Mouse (Mus musculus) telencephalon, adult 2 months (tissue): ENCODE measurements at regions not wholly inside any gene's neighbourhood (a gene's known extent, or its start where the extent isn't known, plus 50 kb on each side); places are given as distances from the start of the nearest gene placed in this dataset.
A peak's percentile ranks its signal among the peaks of the same experiment; 100 is the strongest.
"Not testable (repeated sequence)": the region's sequence is repeated elsewhere in the genome, so short reads cannot be mapped to it uniquely, and the experiment has no call there.

Source experiments
- DNase-seq: peaks from one replicate; pipeline ENCODE4 v3.0.0-alpha.2; 2011; ENCODE audit warnings: low read depth, low spot score

DNA sequence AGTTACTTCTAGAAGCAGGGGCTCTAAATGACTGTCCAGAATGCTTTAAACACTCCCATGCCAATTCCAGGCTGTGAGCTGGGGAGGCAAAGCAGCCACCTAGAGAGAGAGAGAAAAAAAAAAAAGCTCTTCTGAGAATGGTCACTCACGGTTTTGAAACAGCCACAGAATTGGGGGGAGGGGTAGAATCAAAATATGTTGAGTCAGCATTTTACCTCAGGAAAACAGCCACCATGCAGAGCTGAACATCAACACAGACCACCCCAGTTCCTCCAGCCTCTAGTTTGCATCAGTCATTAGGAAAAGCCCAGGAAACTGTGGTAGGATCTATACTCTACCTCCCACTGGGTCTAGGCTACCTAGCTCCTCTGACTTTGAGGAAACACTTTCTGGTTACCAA, 124.1 kb upstream of the Gm5150 start:
- DNase-seq: no peak

DNA sequence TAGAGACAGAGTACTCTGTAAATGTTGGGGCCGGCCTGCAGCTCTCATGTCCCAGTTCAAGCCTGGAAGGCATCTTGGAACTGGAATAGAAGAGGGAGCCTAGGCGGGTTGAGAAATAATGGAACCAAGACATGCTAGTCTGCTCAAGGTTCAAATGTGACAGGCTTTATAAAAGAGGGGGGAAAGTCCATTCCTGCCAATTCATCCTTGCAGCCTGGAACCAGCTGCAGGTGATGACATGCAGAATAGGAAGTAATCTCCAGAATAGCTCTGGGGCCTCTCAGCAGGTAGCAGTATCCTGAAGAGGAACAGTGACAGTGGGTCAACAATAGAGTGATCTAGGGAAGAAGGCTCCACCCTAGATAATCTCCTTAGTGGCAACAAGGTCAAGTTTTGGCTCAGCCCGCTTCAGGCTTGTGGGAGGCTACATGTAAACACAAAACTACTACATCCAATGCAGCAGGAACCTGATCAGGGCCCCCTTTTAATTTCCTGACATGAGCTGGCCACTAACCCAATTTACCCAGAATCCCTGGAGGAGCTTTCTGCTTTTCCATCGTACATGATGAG, 119.2 kb upstream of the Gm5150 start:
- DNase-seq: not testable (repeated sequence)

DNA sequence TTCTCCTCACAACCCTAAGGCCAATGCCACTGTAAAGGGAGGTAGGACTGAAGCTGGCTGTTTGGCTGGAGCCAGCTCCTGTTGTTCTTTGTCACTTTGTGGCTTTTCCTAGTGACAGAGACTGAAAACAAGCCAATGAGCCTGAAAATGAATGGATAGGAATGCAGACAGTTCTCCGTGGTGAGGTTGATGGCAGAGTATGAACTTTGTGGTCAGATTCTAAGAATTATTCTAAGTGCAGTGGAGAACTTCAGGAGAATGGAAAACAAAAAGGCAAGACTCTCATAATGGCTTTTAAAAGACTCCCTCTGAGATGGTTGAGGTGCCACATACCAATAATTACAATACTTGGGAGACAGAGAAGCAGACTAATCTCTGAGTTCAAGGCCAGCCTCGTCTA, 109.7 kb upstream of the Gm5150 start:
- no peak for DNase-seq

DNA sequence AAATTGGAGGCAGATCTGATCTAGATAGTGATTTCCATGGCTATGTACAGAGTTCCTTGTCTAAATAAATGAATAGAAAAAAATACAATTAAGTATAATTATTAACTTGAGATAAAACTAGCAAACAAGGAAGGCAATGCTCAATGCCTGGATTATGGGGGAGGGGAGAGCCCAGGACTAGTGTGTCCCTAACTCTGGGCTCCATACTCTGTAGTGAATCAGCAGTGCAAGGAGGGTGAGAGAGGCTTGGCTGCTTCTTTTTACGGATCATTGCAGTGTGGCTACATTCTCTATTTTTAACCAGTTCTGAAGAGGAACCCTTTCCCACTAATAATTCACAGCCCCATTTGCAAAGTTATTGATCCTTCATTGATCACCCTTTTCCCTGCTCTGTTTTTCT, 101.3 kb upstream of the Gm5150 start:
- no peak for DNase-seq

DNA sequence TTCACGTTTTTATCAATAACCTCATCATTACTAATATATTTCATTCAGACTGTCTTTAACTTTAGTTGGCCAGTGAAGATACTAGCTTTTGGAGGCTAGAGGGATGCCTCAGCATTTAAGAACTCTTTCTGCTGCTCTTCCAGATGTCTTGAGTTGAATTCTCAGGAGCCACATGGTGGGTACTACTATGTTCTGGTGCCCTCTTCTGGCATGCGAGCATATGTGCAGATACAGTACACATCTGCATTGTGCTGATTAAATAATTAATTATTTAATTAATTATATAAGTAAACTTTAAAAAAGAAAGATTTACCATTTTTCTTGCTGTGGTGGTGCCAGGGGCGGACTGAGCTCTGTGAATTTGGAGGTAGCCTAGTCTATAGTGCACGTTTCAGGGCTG, 98.8 kb upstream of the Gm5150 start:
- no peak for DNase-seq

DNA sequence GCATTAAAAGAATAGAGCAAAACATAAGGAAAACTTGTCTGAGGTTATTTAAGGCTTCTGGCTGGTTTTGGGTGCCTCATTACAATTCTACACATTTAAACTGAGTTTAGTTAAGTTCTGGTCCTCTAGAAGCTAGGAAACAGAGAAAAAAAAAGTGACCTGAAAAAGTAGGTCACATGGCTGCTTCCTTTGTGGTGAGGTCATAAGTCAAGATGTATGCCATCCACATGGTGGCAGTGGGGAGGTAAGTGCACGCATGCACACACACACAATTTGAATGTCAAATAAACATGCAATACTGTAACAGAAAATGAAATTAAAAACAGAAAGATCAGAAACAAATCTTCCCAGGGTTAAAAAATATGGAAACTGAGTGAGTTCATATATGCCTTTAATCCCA, 96.9 kb upstream of the Gm5150 start:
- no peak for DNase-seq

DNA sequence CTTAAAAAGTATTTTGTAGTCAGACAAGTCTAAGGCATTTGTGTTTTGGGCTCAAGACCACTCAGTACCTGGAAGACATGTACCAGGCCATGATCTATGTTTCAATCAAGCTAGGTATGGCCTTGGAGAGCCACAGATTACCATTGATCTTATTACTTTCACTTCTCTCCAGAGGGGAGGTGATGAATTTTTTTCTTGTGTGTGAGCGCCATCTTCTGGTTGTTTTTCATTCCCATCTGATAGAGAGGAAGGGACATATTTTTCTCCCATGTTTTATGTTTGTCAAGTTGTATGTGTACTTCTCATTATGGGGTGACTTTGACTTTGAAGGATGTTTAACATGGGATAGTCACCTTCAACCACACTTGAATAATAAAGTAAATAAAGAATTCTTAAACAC, 80.3 kb upstream of the Gm5150 start:
- DNase-seq: peak; percentile 5

DNA sequence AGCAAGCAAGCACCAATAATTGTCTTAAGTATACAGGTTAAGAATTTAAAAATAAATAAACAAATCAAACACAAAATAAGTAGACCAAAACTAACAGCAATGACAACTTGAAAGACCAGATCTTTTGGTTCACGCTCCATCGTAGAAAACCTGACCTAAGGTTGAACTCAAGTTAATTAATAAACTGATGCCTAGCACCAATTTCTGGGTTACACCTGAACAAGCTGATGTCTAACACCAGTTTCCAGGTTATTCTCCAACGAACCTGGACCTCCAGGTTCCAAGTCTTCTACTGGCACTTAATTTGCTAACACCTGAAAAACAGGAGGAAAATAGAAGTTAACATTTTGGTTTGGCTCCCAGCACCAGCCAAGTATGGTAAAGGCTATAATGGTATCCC, 79.1 kb upstream of the Gm5150 start:
- DNase-seq: no peak

DNA sequence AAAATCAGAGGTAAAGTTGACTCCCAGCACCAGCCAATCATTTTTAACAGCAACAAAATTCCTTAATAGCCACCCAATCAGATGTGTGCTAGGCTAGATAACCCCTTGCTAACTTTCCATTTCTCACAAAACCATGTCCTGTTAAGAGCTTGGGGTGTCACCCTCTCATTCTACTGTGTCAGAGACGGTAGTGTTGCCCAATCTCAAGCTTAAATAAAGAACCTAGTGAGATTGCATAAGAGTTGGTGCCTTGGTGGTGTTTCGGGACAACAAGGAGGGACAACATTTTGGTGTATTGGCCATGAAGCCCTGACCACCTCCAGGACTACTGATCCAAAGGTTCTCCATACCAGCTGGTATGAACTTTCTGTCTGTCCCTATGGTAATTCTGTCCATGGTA, 72.9 kb upstream of the Gm5150 start:
- no peak for DNase-seq

DNA sequence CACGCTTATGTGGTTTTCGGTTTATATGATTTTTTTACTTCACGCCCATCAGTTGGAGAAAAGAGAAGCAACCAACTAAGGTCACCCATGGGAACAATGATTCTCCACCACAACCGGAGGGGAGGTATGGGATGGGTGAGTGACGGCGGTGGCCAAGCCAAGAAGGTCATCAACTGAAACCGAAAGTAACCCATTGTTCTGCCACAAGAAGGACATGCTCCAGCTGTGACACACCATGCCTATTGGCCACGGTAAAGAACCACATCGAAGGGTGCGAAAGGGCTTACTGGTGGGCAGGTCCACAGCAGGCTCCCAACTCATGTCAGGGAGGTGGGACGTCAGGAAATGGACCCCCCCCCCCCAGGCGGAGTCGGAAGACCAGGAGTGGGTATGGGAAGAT, 65.7 kb upstream of the Gm5150 start:
- DNase-seq: no peak

DNA sequence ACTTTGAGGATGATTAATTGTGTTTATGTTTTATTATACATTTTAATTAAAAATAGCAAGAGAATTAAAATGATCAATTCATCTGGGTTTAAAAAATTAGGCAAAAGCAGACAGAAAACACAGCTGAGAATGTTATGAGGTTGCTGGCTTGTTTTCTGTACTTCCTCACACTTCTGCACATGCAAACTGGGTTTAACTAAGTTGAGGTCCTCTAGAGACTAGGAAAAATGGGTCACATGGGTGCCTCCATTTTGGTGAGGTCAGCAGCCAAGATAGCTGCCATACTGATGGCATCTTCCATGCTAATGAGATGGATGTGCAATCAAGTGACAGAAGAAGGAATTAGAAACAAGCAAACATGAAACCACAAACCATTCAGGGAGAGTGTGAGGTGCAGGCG, 64.7 kb upstream of the Gm5150 start:
- DNase-seq: no peak

DNA sequence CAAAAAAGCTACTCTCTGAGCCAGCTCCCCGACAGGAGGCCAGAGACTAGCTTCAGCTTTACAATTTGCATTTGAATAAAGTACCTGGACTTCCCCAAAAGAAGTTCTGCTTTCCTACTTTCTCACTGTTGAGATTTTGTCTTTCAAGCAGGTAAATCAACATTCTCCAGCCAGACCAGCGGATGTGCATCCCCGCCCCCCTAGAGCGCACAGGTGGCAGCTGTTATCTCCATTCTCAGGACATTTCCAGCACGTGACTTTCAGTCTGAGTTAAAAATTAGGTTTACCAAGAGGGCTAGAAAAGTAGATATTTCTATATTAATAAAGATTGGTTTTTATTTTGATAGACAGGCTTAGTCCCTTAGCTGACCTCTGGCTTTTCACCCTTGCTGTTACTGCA, 51.5 kb upstream of the Gm5150 start:
- DNase-seq: not testable (repeated sequence)
